Mouse (Mus musculus) limb, embryonic 14.5 days (tissue): Measurements from ENCODE around the gene Bach2. TPM values are rescaled to one million over a fixed set of nuclear protein-coding genes. Genes with fewer than 3 reads are reported as not detected.
A peak's percentile ranks its signal among the peaks of the same experiment; 100 is the strongest.

Experiments
- ATAC-seq: fragments of 200-750 bp; cut with Nextera tagmentation; 2 replicates; pipeline ENCODE4 v1.8.0; 2017; ENCODE audit warnings: low read depth, moderate number of reproducible peaks, moderate TSS enrichment; ENCODE audit not compliant: low FRiP score
- DNase-seq: peaks from one replicate; pipeline ENCODE4 v3.0.0-alpha.2; 2015; ENCODE audit warnings: low spot score
- H3K27ac ChIP-seq: fragments of 300-500 bp; sonication (generic); replicated peaks from 2 replicates; pipeline ENCODE4 v1.5.1; 2014; ENCODE audit warnings: low read depth, mild to moderate bottlenecking, low read length, moderate library complexity, mixed read lengths
- H3K27me3 ChIP-seq: fragments of 300-500 bp; sonication (generic); 2 replicates; pipeline ENCODE4 v1.6.1; 2014; ENCODE audit warnings: low read length, mixed read lengths; ENCODE audit not compliant: control insufficient read depth, insufficient read depth
- H3K36me3 ChIP-seq: fragments of 300-500 bp; sonication (generic); 2 replicates; pipeline ENCODE4 v1.6.1; 2014; ENCODE audit warnings: mild to moderate bottlenecking, low read length, moderate library complexity, mixed read lengths; ENCODE audit not compliant: control insufficient read depth, insufficient read depth
- H3K4me1 ChIP-seq: fragments of 300-500 bp; sonication (generic); 2 replicates; pipeline ENCODE4 v1.6.1; 2014; ENCODE audit warnings: antibody characterized with exemption, low read length, mixed read lengths; ENCODE audit not compliant: control insufficient read depth, insufficient read depth
- H3K4me2 ChIP-seq: fragments of 300-500 bp; sonication (generic); replicated peaks from 2 replicates; pipeline ENCODE4 v1.6.1; 2014; ENCODE audit warnings: low read depth, mild to moderate bottlenecking, low read length, moderate library complexity; ENCODE audit not compliant: severe bottlenecking
- H3K4me3 ChIP-seq: fragments of 300-500 bp; sonication (generic); replicated peaks from 2 replicates; pipeline ENCODE4 v1.5.1; 2014; ENCODE audit warnings: low read length
- H3K9ac ChIP-seq: fragments of 300-500 bp; sonication (generic); 2 replicates; pipeline ENCODE4 v1.6.1; 2014; ENCODE audit warnings: mild to moderate bottlenecking, low read depth, low read length, moderate library complexity; ENCODE audit not compliant: severe bottlenecking
- H3K9me3 ChIP-seq: fragments of 300-500 bp; sonication (generic); 2 replicates; pipeline ENCODE4 v1.6.1; 2016; ENCODE audit warnings: low read length; ENCODE audit not compliant: control insufficient read depth
- POLR2A ChIP-seq: fragments of 200-500 bp; IDR thresholded peaks from 2 replicates; pipeline ENCODE4 v1.8.0; 2012; ENCODE audit warnings: inconsistent platforms, mild to moderate bottlenecking, moderate library complexity, borderline replicate concordance; ENCODE audit not compliant: insufficient read depth, insufficient read length; ENCODE audit errors: extremely low read depth
- WGBS: fragments of 180-500 bp; shearing (Covaris S2); extraction: QIAGEN DNeasy Blood & Tissue Kit; methylation state at CpG from one replicate; pipeline ENCODE4 v1.1.7; 2014; 5-methylcytosine and 5-hydroxymethylcytosine counted together
- polyA plus RNA-seq, 2 experiments: library from polyadenylated mRNA; depleted of rRNA in 1 of 2; stranded (reverse) in 1 of 2; unstranded in 1 of 2; fragments of >200 nt; fragmentation: Nextera tagmentation in 1 of 2; extraction: Ambion mirVana in 1 of 2; gene quantifications; 2 replicates each; pipeline versions ENCODE4 v1.2.1 to v1.2.3; 2012 to 2014

Gene Bach2
- polyA plus RNA-seq, 2 experiments = 6.0 to 9.6 TPM

DNA sequence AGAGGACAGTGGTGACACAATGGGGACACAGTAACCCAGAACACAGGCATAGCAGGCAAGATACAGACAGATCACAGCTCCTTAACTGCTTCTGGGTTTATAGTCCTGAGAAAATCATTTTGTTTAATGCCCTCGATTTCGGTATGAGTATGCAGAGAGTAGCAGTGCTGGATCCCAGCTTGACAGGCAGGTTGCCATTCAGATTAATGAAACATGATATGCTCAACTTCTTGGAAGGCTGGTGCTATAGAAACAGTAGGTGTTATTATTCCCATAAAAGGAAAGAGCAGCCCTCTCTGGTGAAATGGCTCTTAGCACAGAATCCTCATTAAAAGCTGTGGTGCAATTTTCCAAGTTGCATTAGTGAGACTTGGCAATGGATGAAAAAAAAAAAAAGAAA is 270.0 kb downstream of the Bach2 start:
- WGBS = 17% methylated on average over 2 of the region's 2 CpGs
- H3K27me3 ChIP-seq = no peaks in the 10 kb centered on the region
- H3K4me1 ChIP-seq = peaks cover 31% of the 10 kb centered on the region
- ATAC-seq (peak; percentile 64; the same call in 1 of the 2 replicates), DNase-seq (peak; percentile 71)
- H3K9ac ChIP-seq = no peak overlapping the region
- no peak for TF ChIP-seq POLR2A
- 0 out of 2 replicates have a peak overlapping the region, but pooled peaks have one; percentile 6 for H3K27ac ChIP-seq
- H3K4me2 ChIP-seq = no peak overlapping the region; the same call in 1 of the 2 replicates
- H3K9me3 ChIP-seq = no peaks in the 10 kb centered on the region
- no peaks in the 10 kb centered on the region for H3K36me3 ChIP-seq
- H3K4me3 ChIP-seq = no peak overlapping the region

DNA sequence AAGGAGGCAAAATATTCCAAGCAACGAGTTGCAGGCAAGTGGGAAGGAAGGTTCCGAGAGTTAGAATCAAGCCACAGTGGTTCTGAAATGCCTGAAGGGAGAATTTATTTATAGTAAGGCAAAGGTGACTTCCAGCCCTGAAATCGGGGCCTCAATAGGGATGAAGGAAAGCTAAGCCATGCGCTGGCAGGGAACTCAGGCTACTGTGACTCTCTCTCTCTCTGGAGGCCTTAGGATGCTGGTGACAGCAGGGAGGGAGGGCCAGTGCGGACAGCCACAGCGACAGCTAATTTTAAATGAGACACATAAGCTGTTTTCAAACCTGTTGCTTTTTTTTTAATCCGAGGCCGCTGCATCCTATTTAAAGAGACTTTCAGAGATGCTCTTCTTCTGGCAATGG is 270.4 kb downstream of the Bach2 start:
- H3K4me2 ChIP-seq = no peak overlapping the region; the same call in 1 of the 2 replicates
- peaks cover 31% of the 10 kb centered on the region for H3K4me1 ChIP-seq
- TF ChIP-seq POLR2A = no peak
- no peak for ATAC-seq
- no peaks in the 10 kb centered on the region for H3K36me3 ChIP-seq
- H3K27ac ChIP-seq = 0 out of 2 replicates have a peak overlapping the region, but pooled peaks have one; percentile 8
- no peak for DNase-seq
- H3K9me3 ChIP-seq = no peaks in the 10 kb centered on the region
- H3K9ac ChIP-seq = no peak overlapping the region
- H3K27me3 ChIP-seq = no peaks in the 10 kb centered on the region
- 25% methylated on average over 8 of the region's 8 CpGs for WGBS
- no peak overlapping the region for H3K4me3 ChIP-seq

DNA sequence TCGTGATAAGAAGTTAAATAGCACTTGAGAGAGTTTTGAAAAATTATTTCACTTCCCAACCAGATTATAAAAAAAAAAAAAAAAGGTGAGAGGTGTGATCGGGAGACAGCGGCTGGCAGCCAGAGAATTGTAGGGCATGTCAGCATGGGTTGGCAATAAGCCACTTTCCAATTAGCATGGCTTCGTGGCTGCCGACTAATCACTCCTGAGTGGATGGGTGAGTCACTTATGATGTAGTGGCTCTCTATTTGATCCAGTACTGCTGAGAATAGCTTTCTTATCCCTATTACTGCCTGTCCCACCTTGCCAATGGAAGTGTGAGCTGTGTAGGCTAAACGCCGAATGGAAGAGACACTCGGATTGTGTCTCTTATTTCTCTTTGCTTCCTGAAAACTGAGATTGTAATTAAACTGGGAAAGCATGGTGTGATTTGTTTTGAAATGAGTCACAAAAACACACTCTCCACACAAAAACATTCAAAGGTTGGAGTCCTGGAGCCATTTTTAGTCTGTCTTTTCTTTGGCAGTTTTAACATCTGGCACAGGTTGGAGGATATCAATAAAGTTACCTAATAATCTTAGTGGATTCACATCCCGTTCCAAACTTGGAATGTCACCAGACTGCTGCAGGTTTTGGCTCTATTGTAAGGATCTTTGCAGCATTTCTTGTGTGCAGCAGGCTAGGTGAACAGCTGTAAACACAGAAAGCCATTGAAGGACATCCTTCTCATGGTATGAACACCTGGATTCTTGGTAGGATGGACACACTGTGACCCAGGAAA is 271.4 kb downstream of the Bach2 start:
- ATAC-seq (no peak), DNase-seq (peak; percentile 70)
- no peak overlapping the region for H3K9ac ChIP-seq
- no peak overlapping the region for H3K4me2 ChIP-seq
- no peak for TF ChIP-seq POLR2A
- H3K4me1 ChIP-seq = peaks cover 31% of the 10 kb centered on the region
- no peaks in the 10 kb centered on the region for H3K9me3 ChIP-seq
- no peaks in the 10 kb centered on the region for H3K27me3 ChIP-seq
- no peaks in the 10 kb centered on the region for H3K36me3 ChIP-seq
- 41% methylated on average over 9 of the region's 9 CpGs for WGBS
- no peak overlapping the region for H3K27ac ChIP-seq
- H3K4me3 ChIP-seq = no peak overlapping the region

DNA sequence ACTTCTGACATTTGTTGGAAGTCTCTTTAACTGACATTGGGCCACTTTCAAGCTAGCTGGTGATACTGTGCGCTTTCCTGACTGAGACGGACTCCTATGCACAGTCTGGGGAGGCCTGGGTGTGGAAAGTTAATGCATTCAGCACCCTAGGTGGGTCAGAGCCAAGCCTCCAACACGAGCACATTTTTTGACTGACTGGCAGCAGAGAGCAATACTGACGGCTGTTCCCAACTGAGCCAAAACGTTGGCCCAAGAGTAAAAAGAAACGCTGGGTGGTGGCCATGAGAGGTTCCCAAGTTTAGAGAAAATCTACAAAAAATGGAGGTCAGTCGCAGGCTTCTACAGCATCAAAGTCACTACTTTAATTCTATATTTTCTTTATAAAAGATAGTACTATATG is 272.3 kb downstream of the Bach2 start:
- Histone ChIP-seq H3K36me3 (no peaks in the 10 kb centered on the region), H3K9ac (no peak overlapping the region), H3K4me2 (no peak overlapping the region), H3K4me1 (peaks cover 31% of the 10 kb centered on the region), H3K9me3 (no peaks in the 10 kb centered on the region), H3K27ac (no peak overlapping the region), H3K27me3 (no peaks in the 10 kb centered on the region), H3K4me3 (no peak overlapping the region)
- DNase-seq = no peak
- no peak for ATAC-seq
- no peak for TF ChIP-seq POLR2A
- WGBS = 69% methylated on average over 7 of the region's 7 CpGs

DNA sequence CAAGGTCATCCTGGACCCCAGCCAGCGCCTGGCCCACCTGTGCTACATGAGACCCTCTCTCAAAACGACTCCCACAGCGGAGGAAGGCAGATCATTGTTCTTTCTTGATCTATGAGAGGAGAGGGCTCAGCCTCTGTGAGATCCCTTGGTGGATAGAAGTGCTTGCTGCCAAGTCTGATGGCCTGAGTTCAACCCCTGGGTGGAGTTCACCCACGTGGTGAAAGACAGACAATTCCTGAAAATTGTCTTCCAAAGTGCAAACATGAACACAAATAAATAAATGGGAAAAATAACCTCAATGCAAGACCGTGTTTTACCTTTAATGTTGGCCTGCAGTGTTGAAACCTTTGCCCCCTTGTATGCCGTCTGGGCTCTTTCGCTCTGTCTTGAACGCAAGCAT is 277.5 kb downstream of the Bach2 start:
- 89% methylated on average over 8 of the region's 8 CpGs for WGBS
- Histone ChIP-seq H3K4me2 (no peak overlapping the region), H3K27me3 (no peaks in the 10 kb centered on the region), H3K4me3 (no peak overlapping the region), H3K27ac (no peak overlapping the region), H3K4me1 (peaks cover 16% of the 10 kb centered on the region), H3K36me3 (no peaks in the 10 kb centered on the region), H3K9ac (no peak overlapping the region), H3K9me3 (no peaks in the 10 kb centered on the region)
- TF ChIP-seq POLR2A = no peak
- no peak for ATAC-seq
- no peak for DNase-seq
